Mouse (Mus musculus): ENCODE measurements at regions not wholly inside any gene's neighbourhood (a gene's known extent, or its start where the extent isn't known, plus 50 kb on each side); places are given as distances from the start of the nearest gene placed in this dataset.

- TF ChIP-seq CTCF (IDR thresholded peaks at IDR 0.05; ENCODE audit: borderline replicate concordance, insufficient read depth, low read depth, low read length): no peak
- TF ChIP-seq POLR2A (IDR thresholded peaks at IDR 0.05; ENCODE audit: borderline replicate concordance, insufficient read depth, low read length): no peak
Measured at GRCm38 (mm10) chr19:19807992-19808391, 582.8 kb downstream of the Anxa1 start.

All from cerebellum, adult 2 months (tissue).